Mouse (Mus musculus) hindbrain, embryonic 16.5 days (tissue): ENCODE measurements around the gene Hnrnpr. TPM values are rescaled to one million over a fixed set of nuclear protein-coding genes. Genes with fewer than 3 reads are reported as not detected.

Source experiments
- ATAC-seq: fragments of 200-750 bp; cut with Nextera tagmentation; 2 replicates; pipeline ENCODE4 v1.8.0; 2017; ENCODE audit warnings: moderate TSS enrichment, moderate library complexity
- H3K27ac ChIP-seq: fragments of 300-500 bp; sonication (generic); 2 replicates; pipeline ENCODE4 v1.5.1; 2014; ENCODE audit warnings: low read depth, mild to moderate bottlenecking, control low read depth, low read length, moderate library complexity
- H3K27me3 ChIP-seq: fragments of 300-500 bp; sonication (generic); replicated peaks from 2 replicates; pipeline ENCODE4 v1.6.1; 2014; ENCODE audit warnings: low read length; ENCODE audit not compliant: control insufficient read depth, insufficient read depth
- H3K36me3 ChIP-seq: fragments of 300-500 bp; sonication (generic); 2 replicates; pipeline ENCODE4 v1.6.1; 2014; ENCODE audit warnings: mild to moderate bottlenecking, low read length, moderate library complexity, mixed read lengths; ENCODE audit not compliant: control insufficient read depth, insufficient read depth
- H3K4me1 ChIP-seq: fragments of 300-500 bp; sonication (generic); 2 replicates; pipeline ENCODE4 v1.6.1; 2014; ENCODE audit warnings: low read depth, low read length; ENCODE audit not compliant: control insufficient read depth, insufficient read depth
- H3K4me2 ChIP-seq: fragments of 300-500 bp; sonication (generic); 2 replicates; pipeline ENCODE4 v1.6.1; 2014; ENCODE audit warnings: mild to moderate bottlenecking, low read length, control low read depth, moderate library complexity
- H3K4me3 ChIP-seq: fragments of 300-500 bp; sonication (generic); 2 replicates; pipeline ENCODE4 v1.5.1; 2014; ENCODE audit warnings: mild to moderate bottlenecking, low read length, control low read depth, moderate library complexity
- H3K9ac ChIP-seq: fragments of 300-500 bp; sonication (generic); 2 replicates; pipeline ENCODE4 v1.6.1; 2014; ENCODE audit warnings: low read depth, mild to moderate bottlenecking, control low read depth, low read length, moderate library complexity
- H3K9me3 ChIP-seq: fragments of 300-500 bp; sonication (generic); 2 replicates; pipeline ENCODE4 v1.6.1; 2014; ENCODE audit warnings: mild to moderate bottlenecking, low read length, moderate library complexity; ENCODE audit not compliant: control insufficient read depth
- WGBS: fragments of 180-500 bp; shearing (Covaris S2); extraction: QIAGEN DNeasy Blood & Tissue Kit; methylation state at CpG from one replicate; pipeline ENCODE4 v1.1.7; 2014; 5-methylcytosine and 5-hydroxymethylcytosine counted together
- polyA plus RNA-seq: library from polyadenylated mRNA; unstranded; fragments of >200 nt; fragmentation: Nextera tagmentation; extraction: Ambion mirVana; gene quantifications from 2 replicates; pipeline ENCODE4 v1.2.1, GENCODE M21; 2015

Gene Hnrnpr
- polyA plus RNA-seq, 1 experiment from 2014 or later = 174 TPM

GRCm38 (mm10) chr4:136291692-136292091 is 19.1 kb upstream of the Hnrnpr start:
- no peak for ATAC-seq
- no peaks in the 10 kb centered on the region; the same call in 1 of the 2 replicates for H3K27me3 ChIP-seq
- no peak overlapping the region for H3K4me3 ChIP-seq
- peaks cover 53% of the 10 kb centered on the region for H3K36me3 ChIP-seq
- peaks cover 2% of the 10 kb centered on the region for H3K9me3 ChIP-seq
- whole genome bisulfite sequencing = 85% methylated on average over 6 of the region's 6 CpGs
- H3K9ac ChIP-seq = no peak overlapping the region
- H3K4me1 ChIP-seq = peaks cover 17% of the 10 kb centered on the region
- no peak overlapping the region for H3K4me2 ChIP-seq
- no peak overlapping the region for H3K27ac ChIP-seq

GRCm38 (mm10) chr4:136295941-136296340 is 14.8 kb upstream of the Hnrnpr start:
- Histone ChIP-seq H3K4me2 (no peak overlapping the region), H3K9ac (no peak overlapping the region), H3K9me3 (no peaks in the 10 kb centered on the region), H3K27ac (no peak overlapping the region), H3K27me3 (no peaks in the 10 kb centered on the region), H3K36me3 (peaks cover 28% of the 10 kb centered on the region), H3K4me1 (peaks cover under 1% of the 10 kb centered on the region), H3K4me3 (no peak overlapping the region)
- ATAC-seq = no peak
- WGBS = 63% methylated on average over 7 of the region's 7 CpGs

- no peak overlapping the region for H3K9ac ChIP-seq
- ATAC-seq = no peak
- no peaks in the 10 kb centered on the region for H3K9me3 ChIP-seq
- H3K36me3 ChIP-seq = no peaks in the 10 kb centered on the region
- H3K27ac ChIP-seq = no peak overlapping the region
- no peak overlapping the region for H3K4me3 ChIP-seq
- H3K4me1 ChIP-seq = no peaks in the 10 kb centered on the region
- WGBS = 84% methylated on average over 4 of the region's 4 CpGs
- H3K27me3 ChIP-seq = no peaks in the 10 kb centered on the region
- H3K4me2 ChIP-seq = no peak overlapping the region
Observed at GRCm38 (mm10) chr4:136302462-136302861, 8.3 kb upstream of the Hnrnpr start.

DNA sequence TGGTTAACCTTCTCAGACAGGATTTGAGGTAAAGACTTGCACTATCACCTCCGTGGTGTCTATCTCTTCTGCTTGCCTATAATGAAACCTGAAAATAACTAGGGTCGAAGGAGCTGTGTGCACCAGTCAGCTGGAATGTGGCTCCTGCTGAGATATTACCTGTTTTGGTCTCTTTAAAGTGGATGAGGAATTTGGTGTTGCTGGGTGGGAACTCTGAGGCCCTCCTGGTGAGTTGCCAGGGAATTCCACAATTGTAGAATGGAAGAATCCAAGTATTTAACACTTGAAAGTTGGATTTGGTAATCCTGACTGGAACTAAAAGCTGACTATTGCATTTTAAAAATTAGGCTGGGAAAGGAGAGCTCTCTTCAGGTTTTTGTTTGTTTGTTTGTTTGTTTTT is 6.6 kb upstream of the Hnrnpr start:
- H3K4me2 ChIP-seq = no peak overlapping the region
- 45% methylated on average over 2 of the region's 2 CpGs for WGBS
- H3K4me3 ChIP-seq = no peak overlapping the region
- H3K27ac ChIP-seq = no peak overlapping the region
- no peak for ATAC-seq
- H3K36me3 ChIP-seq = no peaks in the 10 kb centered on the region
- H3K27me3 ChIP-seq = no peaks in the 10 kb centered on the region
- H3K9me3 ChIP-seq = no peaks in the 10 kb centered on the region
- no peak overlapping the region for H3K9ac ChIP-seq
- H3K4me1 ChIP-seq = no peaks in the 10 kb centered on the region

DNA sequence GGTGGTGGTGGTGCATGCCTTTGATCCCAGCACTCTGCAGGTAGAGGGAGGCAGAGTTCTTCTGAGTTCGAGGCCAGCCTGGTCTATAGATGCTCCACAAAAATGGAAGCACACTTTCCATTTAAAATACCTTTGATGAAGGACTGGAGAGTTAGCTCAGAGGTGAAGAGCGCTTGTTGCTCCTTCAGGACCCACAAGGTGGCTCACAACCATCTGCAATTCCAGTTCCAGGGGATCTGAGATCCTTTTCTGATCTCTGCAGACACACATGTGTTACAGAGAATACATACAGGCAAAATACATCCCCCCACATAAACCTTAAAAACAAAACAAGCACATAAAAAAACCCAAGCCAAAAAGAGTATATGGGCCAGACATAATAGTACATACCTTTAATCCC is 2.4 kb upstream of the Hnrnpr start:
- no peaks in the 10 kb centered on the region for H3K36me3 ChIP-seq
- WGBS = 71% methylated on average over 2 of the region's 2 CpGs
- H3K27ac ChIP-seq = no peak overlapping the region
- no peaks in the 10 kb centered on the region for H3K9me3 ChIP-seq
- no peaks in the 10 kb centered on the region for H3K27me3 ChIP-seq
- no peak overlapping the region for H3K4me3 ChIP-seq
- peaks cover 14% of the 10 kb centered on the region for H3K4me1 ChIP-seq
- no peak overlapping the region for H3K9ac ChIP-seq
- no peak for ATAC-seq
- no peak overlapping the region for H3K4me2 ChIP-seq

DNA sequence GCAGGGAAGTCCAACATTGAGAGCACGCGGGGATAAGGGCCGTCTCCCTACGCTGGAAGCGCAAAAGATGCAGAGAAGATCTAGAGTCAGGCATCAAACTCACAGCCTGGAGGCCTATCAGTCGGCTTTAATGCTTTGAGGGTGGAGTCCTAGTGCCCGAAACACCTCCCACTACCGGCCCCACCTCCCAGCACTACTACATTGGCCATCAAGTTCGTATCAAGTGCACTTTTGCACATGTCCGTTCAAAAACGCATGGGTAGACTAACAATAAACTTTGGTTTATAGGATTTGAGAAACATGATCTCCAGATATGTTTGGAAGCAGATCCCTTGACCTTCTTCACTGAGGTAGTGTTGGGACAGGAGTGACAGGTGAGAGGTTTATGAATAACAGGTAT is 962 bp upstream of the Hnrnpr start:
- WGBS = 7% methylated on average over 11 of the region's 11 CpGs
- no peaks in the 10 kb centered on the region for H3K9me3 ChIP-seq
- no peak for ATAC-seq
- no peaks in the 10 kb centered on the region for H3K27me3 ChIP-seq
- H3K36me3 ChIP-seq = no peaks in the 10 kb centered on the region
- H3K4me3 ChIP-seq = peak overlapping the region; percentile 100
- H3K27ac ChIP-seq = peak overlapping the region; percentile 97
- H3K9ac ChIP-seq = peak overlapping the region; percentile 81
- peak overlapping the region; percentile 65 for H3K4me2 ChIP-seq
- peaks cover 24% of the 10 kb centered on the region for H3K4me1 ChIP-seq

- H3K9me3 ChIP-seq = no peaks in the 10 kb centered on the region
- H3K36me3 ChIP-seq = no peaks in the 10 kb centered on the region
- peak overlapping the region; percentile 100 for H3K4me3 ChIP-seq
- H3K27me3 ChIP-seq = no peaks in the 10 kb centered on the region
- no peak for ATAC-seq
- H3K9ac ChIP-seq = peak overlapping the region; percentile 94
- peaks cover 24% of the 10 kb centered on the region for H3K4me1 ChIP-seq
- peak overlapping the region; percentile 84 for H3K4me2 ChIP-seq
- under 1% methylated on average over 61 of the region's 81 CpGs for WGBS
- peak overlapping the region; percentile 97 for H3K27ac ChIP-seq
Observed at GRCm38 (mm10) chr4:136311042-136311999, 579 bp downstream of the Hnrnpr start.

DNA sequence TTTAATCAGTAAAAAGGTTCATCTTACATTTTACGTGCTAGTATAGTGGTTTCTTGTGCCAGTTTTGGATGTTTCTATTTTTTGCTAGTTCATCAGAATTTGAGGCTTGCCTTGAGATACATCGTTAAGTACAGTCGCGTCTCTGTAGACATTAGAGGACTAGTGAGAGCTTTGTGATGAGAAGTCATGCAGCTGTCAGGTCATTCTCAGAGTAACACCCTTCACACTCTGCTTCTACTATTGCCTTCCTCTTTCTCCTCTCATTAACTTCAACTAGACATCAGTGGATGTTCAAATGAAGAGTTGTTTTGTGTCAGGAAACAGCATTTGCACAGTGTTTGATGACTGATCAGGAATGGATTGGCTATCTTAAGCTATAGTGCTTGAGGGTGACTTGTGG is 1.9 kb downstream of the Hnrnpr start:
- H3K27me3 ChIP-seq = no peaks in the 10 kb centered on the region
- WGBS = 19% methylated on average over 4 of the region's 4 CpGs
- no peaks in the 10 kb centered on the region for H3K9me3 ChIP-seq
- H3K4me2 ChIP-seq = peak overlapping the region; percentile 84
- H3K27ac ChIP-seq = no peak overlapping the region
- ATAC-seq = no peak
- peak overlapping the region; percentile 100 for H3K4me3 ChIP-seq
- H3K4me1 ChIP-seq = peaks cover 24% of the 10 kb centered on the region
- H3K9ac ChIP-seq = no peak overlapping the region
- no peaks in the 10 kb centered on the region; the same call in 1 of the 2 replicates for H3K36me3 ChIP-seq

DNA sequence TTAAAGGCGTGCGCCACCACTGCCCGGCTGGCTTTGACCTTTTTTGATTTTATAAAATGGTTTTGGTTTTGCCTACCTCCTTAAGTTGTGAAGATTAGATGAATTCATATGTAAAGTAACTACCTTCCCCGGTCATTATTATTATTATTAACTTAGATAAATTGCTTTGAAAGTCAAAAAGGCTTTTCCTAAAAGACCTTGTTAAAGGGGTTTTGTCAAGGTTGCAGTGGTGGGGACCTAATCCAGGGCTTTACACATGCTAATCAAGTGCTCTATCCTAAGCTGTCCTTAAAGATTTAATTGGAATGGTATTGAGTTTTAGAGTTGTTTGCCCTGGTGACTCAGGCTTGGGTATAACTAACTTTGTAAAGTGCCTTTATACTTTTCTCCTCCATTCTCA is 6.9 kb downstream of the Hnrnpr start:
- Histone ChIP-seq H3K27ac (no peak overlapping the region), H3K4me1 (peaks cover 16% of the 10 kb centered on the region), H3K9ac (no peak overlapping the region), H3K36me3 (peaks cover 13% of the 10 kb centered on the region), H3K9me3 (no peaks in the 10 kb centered on the region), H3K27me3 (no peaks in the 10 kb centered on the region), H3K4me3 (no peak overlapping the region), H3K4me2 (no peak overlapping the region)
- no peak for ATAC-seq
- WGBS = 80% methylated on average over 4 of the region's 4 CpGs
